Mouse (Mus musculus) embryonic facial prominence, embryonic 12.5 days (tissue): ENCODE measurements around the gene Slc38a10. TPM values are rescaled to one million over a fixed set of nuclear protein-coding genes. Genes with fewer than 3 reads are reported as not detected.

Experiments
- ATAC-seq: fragments of 200-750 bp; cut with Nextera tagmentation; 2 replicates; pipeline ENCODE4 v1.8.0; 2017; ENCODE audit not compliant: insufficient number of reproducible peaks, insufficient read depth, low FRiP score, low TSS enrichment
- H3K27ac ChIP-seq: fragments of 300-500 bp; sonication (generic); 2 replicates; pipeline ENCODE4 v1.5.1; 2016; ENCODE audit warnings: mild to moderate bottlenecking
- H3K27me3 ChIP-seq: fragments of 300-500 bp; sonication (generic); 2 replicates; pipeline ENCODE4 v1.6.1; 2016; ENCODE audit warnings: mild to moderate bottlenecking, moderate library complexity
- H3K36me3 ChIP-seq: fragments of 300-500 bp; sonication (generic); 2 replicates; pipeline ENCODE4 v1.6.1; 2016; ENCODE audit warnings: mild to moderate bottlenecking
- H3K4me1 ChIP-seq: fragments of 300-500 bp; sonication (generic); 2 replicates; pipeline ENCODE4 v1.6.1; 2016
- H3K4me2 ChIP-seq: fragments of 300-500 bp; sonication (generic); replicated peaks from 2 replicates; pipeline ENCODE4 v1.6.1; 2016; ENCODE audit warnings: mild to moderate bottlenecking, moderate library complexity
- H3K4me3 ChIP-seq: fragments of 300-500 bp; sonication (generic); 2 replicates; pipeline ENCODE4 v1.5.1; 2016; ENCODE audit warnings: mild to moderate bottlenecking
- H3K9ac ChIP-seq: fragments of 300-500 bp; sonication (generic); 2 replicates; pipeline ENCODE4 v1.6.1; 2016; ENCODE audit warnings: mild to moderate bottlenecking, moderate library complexity
- H3K9me3 ChIP-seq: fragments of 300-500 bp; sonication (generic); 2 replicates; pipeline ENCODE4 v1.6.1; 2016; ENCODE audit warnings: mild to moderate bottlenecking, moderate library complexity
- WGBS: fragments of 180-500 bp; shearing (Covaris S2); methylation state at CpG from one replicate; pipeline ENCODE4 v1.1.7; 2016; 5-methylcytosine and 5-hydroxymethylcytosine counted together
- microRNA-seq: library from miRNA; unstranded; fragments of <30 nt; microRNA quantifications from one replicate; pipeline ENCODE4, GENCODE M21; 2017
- polyA plus RNA-seq: library from polyadenylated mRNA; unstranded; fragments of >200 nt; fragmentation: Nextera tagmentation; extraction: Ambion mirVana; gene quantifications from 2 replicates; pipeline ENCODE4 v1.2.1, GENCODE M21; 2016

The Slc38a10 gene
- polyA plus RNA-seq, 1 experiment from 2014 or later, result 99.5 TPM

- Histone ChIP-seq H3K27ac (no peak overlapping the region), H3K4me1 (no peaks in the 10 kb centered on the region), H3K4me3 (no peak overlapping the region), H3K4me2 (no peak overlapping the region), H3K9me3 (no peaks in the 10 kb centered on the region), H3K36me3 (peaks cover 53% of the 10 kb centered on the region), H3K27me3 (no peaks in the 10 kb centered on the region), H3K9ac (no peak overlapping the region)
- WGBS, result 86% methylated on average over 13 of the region's 13 CpGs
- no peak for ATAC-seq
These were observed 87.0 kb downstream of the Slc38a10 start for GRCm38 (mm10) chr11:120064006-120064667.

GRCm38 (mm10) chr11:120063326-120063725, 87.8 kb downstream of the Slc38a10 start:
- 86% methylated on average over 5 of the region's 5 CpGs for WGBS
- H3K4me3 ChIP-seq, result no peak overlapping the region
- ATAC-seq, result no peak
- no peaks in the 10 kb centered on the region for H3K27me3 ChIP-seq
- H3K4me2 ChIP-seq, result no peak overlapping the region
- no peak overlapping the region for H3K27ac ChIP-seq
- no peak overlapping the region for H3K9ac ChIP-seq
- H3K9me3 ChIP-seq, result no peaks in the 10 kb centered on the region
- H3K4me1 ChIP-seq, result no peaks in the 10 kb centered on the region
- peaks cover 47% of the 10 kb centered on the region for H3K36me3 ChIP-seq

GRCm38 (mm10) chr11:120060634-120061033, 90.5 kb downstream of the Slc38a10 start:
- H3K4me3 ChIP-seq, result no peak overlapping the region
- no peak for ATAC-seq
- 90% methylated on average over 8 of the region's 8 CpGs for WGBS
- no peaks in the 10 kb centered on the region for H3K4me1 ChIP-seq
- no peak overlapping the region for H3K4me2 ChIP-seq
- no peak overlapping the region for H3K27ac ChIP-seq
- no peaks in the 10 kb centered on the region for H3K9me3 ChIP-seq
- peaks cover 25% of the 10 kb centered on the region for H3K36me3 ChIP-seq
- H3K9ac ChIP-seq, result no peak overlapping the region
- no peaks in the 10 kb centered on the region for H3K27me3 ChIP-seq

- no peak for ATAC-seq
- WGBS, result 82% methylated on average over 12 of the region's 12 CpGs
These were observed 95.0 kb downstream of the Slc38a10 start for GRCm38 (mm10) chr11:120055953-120056732.

More at GRCm38 (mm10) chr11:120055953-120056732, 95.0 kb downstream of the Slc38a10 start:
- no peak overlapping the region for H3K27ac ChIP-seq
- H3K36me3 ChIP-seq, result no peaks in the 10 kb centered on the region
- H3K4me3 ChIP-seq, result no peak overlapping the region
- H3K27me3 ChIP-seq, result no peaks in the 10 kb centered on the region
- no peak overlapping the region for H3K4me2 ChIP-seq
- no peaks in the 10 kb centered on the region for H3K9me3 ChIP-seq
- peaks cover 6% of the 10 kb centered on the region; the same call in 1 of the 2 replicates for H3K4me1 ChIP-seq
- H3K9ac ChIP-seq, result no peak overlapping the region

Small RNAs within 50 kb of the gene (microRNA-seq; reads per million reads assigned to microRNA genes)
- gene Gm25948, result not detected

Other genes starting within 250 kb of the Slc38a10 start
- 109 and 110 TPM in 2 replicates for gene Chmp6, start 237.9 kb downstream of the Slc38a10 start, polyA plus RNA-seq
- gene Baiap2, start 208.6 kb downstream of the Slc38a10 start, polyA plus RNA-seq, result 14.2 and 15.3 TPM in 2 replicates
- gene Aatk, start 104.2 kb downstream of the Slc38a10 start, polyA plus RNA-seq, result 5.8 and 5.9 TPM in 2 replicates
- 43.3 and 43.9 TPM in 2 replicates for gene Cep131, start 64.5 kb downstream of the Slc38a10 start, polyA plus RNA-seq
- gene Tepsin, start 52.6 kb downstream of the Slc38a10 start, polyA plus RNA-seq, result 18.5 and 19.2 TPM in 2 replicates
- gene Ndufaf8, start 52.4 kb downstream of the Slc38a10 start, polyA plus RNA-seq, result 67.4 and 73.6 TPM in 2 replicates
- 16.8 and 18.8 TPM in 2 replicates for gene Bahcc1, start 81.6 kb upstream of the Slc38a10 start, polyA plus RNA-seq
- 3,148 and 3,183 TPM in 2 replicates for gene Actg1, start 197.2 kb upstream of the Slc38a10 start, polyA plus RNA-seq
- gene Fscn2, start 210.2 kb upstream of the Slc38a10 start, polyA plus RNA-seq, result 0.61 and 0.78 TPM in 2 replicates
- 44.6 and 48.3 TPM in 2 replicates for gene Faap100, start 227.4 kb upstream of the Slc38a10 start, polyA plus RNA-seq